ENCODE assay signal across 10 mouse cellular contexts in genomic region chr12:86949501-86949900, GRCm38 (mm10). TPM values are rescaled to one million over a fixed set of nuclear protein-coding genes. Genes with fewer than 3 reads are reported as not detected.
DNase-seq lines count a peak whose midpoint lies in the region; ATAC-seq lines count a peak whose summit lies in the region.
"Had no signal": no experiment of that assay in that cellular context is flagged by ENCODE, and none has a peak within 500 bp of the region (broad histone marks: within the 10 kb centered on the region; RNA-seq: fewer than 3 reads in every experiment).

No protein-coding gene starts in this region.

- H3K9me3 ChIP-seq in hindbrain, embryonic 13.5 days, result no peaks in the 10 kb centered on the region
- H3K9me3 ChIP-seq in hindbrain, embryonic 10.5 days, result no peaks in the 10 kb centered on the region
- no peaks in the 10 kb centered on the region for H3K9me3 ChIP-seq in forebrain, embryonic 16.5 days (ENCODE audit: control insufficient read depth, low read length)
- H3K9me3 ChIP-seq: hindbrain, embryonic 12.5 days had no signal

- H3K27ac ChIP-seq in hindbrain, embryonic 13.5 days, result no peak overlapping the region
- H3K27ac ChIP-seq in hindbrain, embryonic 10.5 days, result no peak overlapping the region
- H3K27ac ChIP-seq in forebrain, embryonic 16.5 days (ENCODE audit: low read length), result no peak overlapping the region

- no peak for DNase-seq in hindbrain, embryonic 10.5 days (ENCODE audit: low spot score)
- peak; percentile 51 to 57 for DNase-seq in CD8-positive naive resting alpha-beta T cell, adult 2 months (ENCODE audit: low read depth in 2 of 2, low spot score in 2 of 2)
- DNase-seq in kidney, adult 9 months, result no peak
- no peak for DNase-seq in gastrocnemius, adult 8-10 months (ENCODE audit: low spot score in 2 of 2)
- no peak for DNase-seq in gastrocnemius, adult 18-20 months (ENCODE audit: low spot score)

- ATAC-seq in hindbrain, embryonic 13.5 days (ENCODE audit: low FRiP score), result no peak
- no peak for ATAC-seq in forebrain, embryonic 16.5 days
- peak; percentile 33; the same call in 1 of the 2 replicates for ATAC-seq in neutrophil, adult 5-6 weeks (ENCODE audit: extremely low read depth, insufficient number of reproducible peaks, low FRiP score, poor library complexity, severe bottlenecking)

- H3K9ac ChIP-seq in hindbrain, embryonic 13.5 days, result 0 out of 2 replicates have a peak overlapping the region, but pooled peaks have one; percentile 39
- 0 out of 2 replicates have a peak overlapping the region, but pooled peaks have one; percentile 2 for H3K9ac ChIP-seq in forebrain, embryonic 16.5 days (replicated peaks; ENCODE audit: low read depth, low read length)
- H3K9ac ChIP-seq: hindbrain, embryonic 12.5 days had no signal

- H3K4me1 ChIP-seq in hindbrain, embryonic 13.5 days (replicated peaks), result peaks cover 43% of the 10 kb centered on the region
- peaks cover 42% of the 10 kb centered on the region for H3K4me1 ChIP-seq in hindbrain, embryonic 10.5 days (replicated peaks)
- H3K4me1 ChIP-seq in forebrain, embryonic 16.5 days (replicated peaks; ENCODE audit: control insufficient read depth, insufficient read depth, low read length), result peaks cover 46% of the 10 kb centered on the region

- H3K36me3 ChIP-seq in hindbrain, embryonic 13.5 days, result peaks cover 15% of the 10 kb centered on the region
- peaks cover 29% of the 10 kb centered on the region for H3K36me3 ChIP-seq in hindbrain, embryonic 10.5 days
- peaks cover 5% of the 10 kb centered on the region for H3K36me3 ChIP-seq in forebrain, embryonic 16.5 days (ENCODE audit: control insufficient read depth, insufficient read depth)

- WGBS in hindbrain, embryonic 13.5 days, result 89% methylated on average over 9 of the region's 9 CpGs
- 92% methylated on average over 9 of the region's 9 CpGs for WGBS in hindbrain, embryonic 10.5 days
- 77% methylated on average over 9 of the region's 9 CpGs for WGBS in forebrain, embryonic 16.5 days

- peak overlapping the region; percentile 23 for H3K4me2 ChIP-seq in hindbrain, embryonic 13.5 days
- peak overlapping the region; percentile 25 for H3K4me2 ChIP-seq in forebrain, embryonic 16.5 days (ENCODE audit: low read length)
- H3K4me2 ChIP-seq: hindbrain, embryonic 12.5 days had no signal

- no peak overlapping the region for H3K4me3 ChIP-seq in hindbrain, embryonic 13.5 days
- H3K4me3 ChIP-seq in hindbrain, embryonic 10.5 days, result no peak overlapping the region
- no peak overlapping the region for H3K4me3 ChIP-seq in forebrain, embryonic 16.5 days (replicated peaks; ENCODE audit: low read length)
- H3K4me3 ChIP-seq: hindbrain, embryonic 12.5 days had no signal

- no peaks in the 10 kb centered on the region for H3K27me3 ChIP-seq in hindbrain, embryonic 13.5 days
- no peaks in the 10 kb centered on the region for H3K27me3 ChIP-seq in hindbrain, embryonic 10.5 days (ENCODE audit: insufficient read depth, poor library complexity, severe bottlenecking)
- H3K27me3 ChIP-seq in forebrain, embryonic 16.5 days (replicated peaks; ENCODE audit: control insufficient read depth, insufficient read depth, low read length), result no peaks in the 10 kb centered on the region
- H3K27me3 ChIP-seq: hindbrain, embryonic 12.5 days had no signal

RNA-seq across cellular contexts. Expression of gene Cipc, which starts 2.7 kb away (rescaled TPM):
- polyA plus RNA-seq in hindbrain, embryonic 13.5 days (2015; fragmentation: Nextera tagmentation; extraction: Ambion mirVana), result 44.1 and 45.4 TPM in 2 replicates
- 33.9 and 35.2 TPM in 2 replicates for polyA plus RNA-seq in hindbrain, embryonic 10.5 days (2016; fragmentation: Nextera tagmentation; extraction: Ambion mirVana)
- polyA plus RNA-seq in forebrain, embryonic 16.5 days (2015; fragmentation: Nextera tagmentation; extraction: Ambion mirVana), result 61.5 and 62.7 TPM in 2 replicates
- total RNA-seq in neutrophil, adult 5-6 weeks (2017), result 20.4 and 21.2 TPM in 2 replicates
- 10 to 100 TPM; 34.5 to 38.7 (median 37.1) TPM for total RNA-seq in gastrocnemius, adult 8-10 months (2022)
- 10 to 100 TPM; 30.9 to 34.6 TPM for total RNA-seq in gastrocnemius, adult 18-20 months (2021)

RNA-seq across cellular contexts. Expression of gene Zdhhc22, which starts 40.7 kb away (rescaled TPM):
- polyA plus RNA-seq in hindbrain, embryonic 13.5 days (2015; fragmentation: Nextera tagmentation; extraction: Ambion mirVana), result 12.1 and 13.4 TPM in 2 replicates
- 0.14 and 0.75 TPM in 2 replicates for polyA plus RNA-seq in hindbrain, embryonic 10.5 days (2016; fragmentation: Nextera tagmentation; extraction: Ambion mirVana)
- polyA plus RNA-seq in forebrain, embryonic 16.5 days (2015; fragmentation: Nextera tagmentation; extraction: Ambion mirVana), result 5.2 and 9.4 TPM in 2 replicates
- total RNA-seq in neutrophil, adult 5-6 weeks (2017), result not detected in 2 replicates
- not detected for total RNA-seq in gastrocnemius, adult 8-10 months (2022)
- not detected for total RNA-seq in gastrocnemius, adult 18-20 months (2021)
- total RNA-seq: liver, adult 2 months had no signal
- polyA plus RNA-seq: liver, adult 2 months had no signal

Comparison
In these comparisons a context has a peak if more than half of its experiments do, and no peak if none do; other contexts are left out.
1. DNase-seq: peak in CD8-positive naive resting alpha-beta T cell, adult 2 months (2 of 2); none in hindbrain, embryonic 10.5 days (single experiment), kidney, adult 9 months (single experiment), gastrocnemius, adult 8-10 months (0 of 2) and gastrocnemius, adult 18-20 months (single experiment).